Mouse (Mus musculus) liver, embryonic 11.5 days (tissue): ENCODE data around the gene Gm20605. TPM values are rescaled to one million over a fixed set of nuclear protein-coding genes. Genes with fewer than 3 reads are reported as not detected.

Experiments
- polyA plus RNA-seq: library from polyadenylated mRNA; unstranded; fragments of >200 nt; fragmentation: Nextera tagmentation; extraction: Ambion mirVana; gene quantifications from 2 replicates; pipeline ENCODE4 v1.2.1, GENCODE M21; 2014

The Gm20605 gene
- polyA plus RNA-seq, 1 experiment from 2014 or later = 13.2 TPM

Other genes with a start within 250 kb of the Gm20605 start
- 0.39 and 0.49 TPM in 2 replicates for gene Zan, start 152.1 kb upstream of the Gm20605 start, polyA plus RNA-seq
- 61.4 and 70.6 TPM in 2 replicates for gene Pop7, start 126.7 kb upstream of the Gm20605 start, polyA plus RNA-seq
- 7.0 and 9.0 TPM in 2 replicates for gene Gigyf1, start 110.6 kb upstream of the Gm20605 start, polyA plus RNA-seq
- 4.6 and 7.8 TPM in 2 replicates for gene Epo, start 95.9 kb upstream of the Gm20605 start, polyA plus RNA-seq
- 306 and 319 TPM in 2 replicates for gene Gnb2, start 95.7 kb upstream of the Gm20605 start, polyA plus RNA-seq
- 0.70 and 0.79 TPM in 2 replicates for gene Actl6b, start 75.7 kb upstream of the Gm20605 start, polyA plus RNA-seq
- 60.5 and 65.4 TPM in 2 replicates for gene Tfr2, start 59.3 kb upstream of the Gm20605 start, polyA plus RNA-seq
- 58.5 and 59.7 TPM in 2 replicates for gene Mospd3, start 28.1 kb upstream of the Gm20605 start, polyA plus RNA-seq
- 43.9 and 49.2 TPM in 2 replicates for gene Pcolce, start 15.4 kb upstream of the Gm20605 start, polyA plus RNA-seq
- gene Fbxo24, start 173 bp upstream of the Gm20605 start, polyA plus RNA-seq = 0.18 TPM in 1 of 2 replicates, not detected in the other
- gene Lrch4, start 54 bp upstream of the Gm20605 start, polyA plus RNA-seq = 46.6 and 54.5 TPM in 2 replicates
- 7.1 and 11.9 TPM in 2 replicates for gene Sap25, start 12.2 kb downstream of the Gm20605 start, polyA plus RNA-seq
- 0.12 and 0.49 TPM in 2 replicates for gene Irs3, start 16.5 kb downstream of the Gm20605 start, polyA plus RNA-seq
- 29.3 and 32.4 TPM in 2 replicates for gene Agfg2, start 55.6 kb downstream of the Gm20605 start, polyA plus RNA-seq
- gene Nyap1, start 112.4 kb downstream of the Gm20605 start, polyA plus RNA-seq = 0.39 and 0.43 TPM in 2 replicates
- gene Tsc22d4, start 116.6 kb downstream of the Gm20605 start, polyA plus RNA-seq = 129 and 134 TPM in 2 replicates
- 49.4 and 55.0 TPM in 2 replicates for gene Ppp1r35, start 149.7 kb downstream of the Gm20605 start, polyA plus RNA-seq
- 9.3 and 11.1 TPM in 2 replicates for gene Mepce, start 158.5 kb downstream of the Gm20605 start, polyA plus RNA-seq
- gene Zcwpw1, start 158.6 kb downstream of the Gm20605 start, polyA plus RNA-seq = 10.2 and 13.1 TPM in 2 replicates
- 1.3 and 1.5 TPM in 2 replicates for gene Pilra, start 207.1 kb downstream of the Gm20605 start, polyA plus RNA-seq
- gene Pilrb1, start 228.9 kb downstream of the Gm20605 start, polyA plus RNA-seq = 1.5 and 1.6 TPM in 2 replicates
- gene Pilrb2, start 242.6 kb downstream of the Gm20605 start, polyA plus RNA-seq = 1.3 and 2.1 TPM in 2 replicates